Mouse (Mus musculus) limb, embryonic 15.5 days (tissue): Measurements from ENCODE around the gene Lman1l. TPM values are rescaled to one million over a fixed set of nuclear protein-coding genes. Genes with fewer than 3 reads are reported as not detected.

Experiments used
- ATAC-seq: fragments of 200-750 bp; cut with Nextera tagmentation; 2 replicates; pipeline ENCODE4 v1.8.0; 2017; ENCODE audit warnings: low read depth, moderate TSS enrichment; ENCODE audit not compliant: insufficient number of reproducible peaks, low FRiP score, low TSS enrichment
- H3K27ac ChIP-seq: fragments of 300-500 bp; sonication (generic); 2 replicates; pipeline ENCODE4 v1.5.1; 2015; ENCODE audit warnings: moderate library complexity, mild to moderate bottlenecking, inconsistent platforms
- H3K27me3 ChIP-seq: fragments of 300-500 bp; sonication (generic); 2 replicates; pipeline ENCODE4 v1.6.1; 2015; ENCODE audit warnings: inconsistent platforms
- H3K36me3 ChIP-seq: fragments of 300-500 bp; sonication (generic); 2 replicates; pipeline ENCODE4 v1.6.1; 2015; ENCODE audit warnings: inconsistent platforms
- H3K4me1 ChIP-seq: fragments of 300-500 bp; sonication (generic); 2 replicates; pipeline ENCODE4 v1.6.1; 2015; ENCODE audit warnings: inconsistent platforms
- H3K4me2 ChIP-seq: fragments of 300-500 bp; sonication (generic); 2 replicates; pipeline ENCODE4 v1.6.1; 2015; ENCODE audit warnings: mild to moderate bottlenecking, inconsistent platforms
- H3K4me3 ChIP-seq: fragments of 300-500 bp; sonication (generic); 2 replicates; pipeline ENCODE4 v1.5.1; 2015; ENCODE audit warnings: mild to moderate bottlenecking, inconsistent platforms
- H3K9ac ChIP-seq: fragments of 300-500 bp; sonication (generic); 2 replicates; pipeline ENCODE4 v1.6.1; 2015; ENCODE audit warnings: inconsistent platforms
- H3K9me3 ChIP-seq: fragments of 300-500 bp; sonication (generic); 2 replicates; pipeline ENCODE4 v1.6.1; 2016; ENCODE audit warnings: inconsistent platforms
- WGBS: fragments of 180-500 bp; shearing (Covaris S2); methylation state at CpG from one replicate; pipeline ENCODE4 v1.1.7; 2015; 5-methylcytosine and 5-hydroxymethylcytosine counted together
- polyA plus RNA-seq: library from polyadenylated mRNA; unstranded; fragments of >200 nt; fragmentation: Nextera tagmentation; extraction: Ambion mirVana; gene quantifications from 2 replicates; pipeline ENCODE4 v1.2.1, GENCODE M21; 2015

The Lman1l gene
- polyA plus RNA-seq, 1 experiment from 2014 or later: not detected

GRCm38 (mm10) chr9:57613975-57614374, 6.6 kb downstream of the Lman1l start:
- H3K9ac ChIP-seq: no peak overlapping the region
- H3K4me2 ChIP-seq: no peak overlapping the region
- H3K4me3 ChIP-seq: no peak overlapping the region
- ATAC-seq: no peak
- no peaks in the 10 kb centered on the region for H3K9me3 ChIP-seq
- WGBS: 81% methylated on average over 7 of the region's 7 CpGs
- H3K27ac ChIP-seq: no peak overlapping the region
- H3K27me3 ChIP-seq: no peaks in the 10 kb centered on the region
- H3K4me1 ChIP-seq: no peaks in the 10 kb centered on the region; the same call in 1 of the 2 replicates
- H3K36me3 ChIP-seq: no peaks in the 10 kb centered on the region

GRCm38 (mm10) chr9:57612587-57612986, 8.0 kb downstream of the Lman1l start:
- H3K9ac ChIP-seq: no peak overlapping the region
- H3K27me3 ChIP-seq: no peaks in the 10 kb centered on the region; the same call in 1 of the 2 replicates
- WGBS: 75% methylated on average over 7 of the region's 7 CpGs
- no peak overlapping the region for H3K4me2 ChIP-seq
- no peak overlapping the region for H3K27ac ChIP-seq
- H3K4me3 ChIP-seq: no peak overlapping the region
- H3K9me3 ChIP-seq: no peaks in the 10 kb centered on the region
- H3K4me1 ChIP-seq: no peaks in the 10 kb centered on the region; the same call in 1 of the 2 replicates
- no peaks in the 10 kb centered on the region for H3K36me3 ChIP-seq
- no peak for ATAC-seq

- no peak for ATAC-seq
- WGBS: 48% methylated on average over 3 of the region's 3 CpGs
- H3K4me2 ChIP-seq: no peak overlapping the region
- no peak overlapping the region for H3K9ac ChIP-seq
- H3K9me3 ChIP-seq: no peaks in the 10 kb centered on the region
- H3K4me3 ChIP-seq: no peak overlapping the region
- peaks cover 17% of the 10 kb centered on the region for H3K27me3 ChIP-seq
- H3K4me1 ChIP-seq: peaks cover 5% of the 10 kb centered on the region
- H3K36me3 ChIP-seq: no peaks in the 10 kb centered on the region
- H3K27ac ChIP-seq: no peak overlapping the region
These were observed 10.2 kb downstream of the Lman1l start for GRCm38 (mm10) chr9:57610359-57610826.

GRCm38 (mm10) chr9:57609803-57610202, 10.8 kb downstream of the Lman1l start:
- Histone ChIP-seq H3K9ac (no peak overlapping the region), H3K4me1 (peaks cover 5% of the 10 kb centered on the region), H3K27me3 (peaks cover 20% of the 10 kb centered on the region), H3K4me2 (no peak overlapping the region), H3K4me3 (no peak overlapping the region), H3K27ac (no peak overlapping the region), H3K9me3 (no peaks in the 10 kb centered on the region), H3K36me3 (no peaks in the 10 kb centered on the region)
- ATAC-seq: no peak
- WGBS: 49% methylated on average over 3 of the region's 3 CpGs

GRCm38 (mm10) chr9:57606139-57606851, 14.3 kb downstream of the Lman1l start, which contains the start of gene Cplx3:
Cplx3 (minus strand) TSS chr9:57606281.
- Histone ChIP-seq H3K9ac (no peak within 1 kb of the TSS), H3K27ac (no peak within 1 kb of the TSS), H3K36me3 (no peaks in the 10 kb centered on the region), H3K9me3 (no peaks in the 10 kb centered on the region), H3K4me2 (no peak within 1 kb of the TSS), H3K4me1 (peaks cover 8% of the 10 kb centered on the region), H3K27me3 (peaks cover 22% of the 10 kb centered on the region), H3K4me3 (no peak within 1 kb of the TSS)
- ATAC-seq: no peak
- 7% methylated on average over 24 of the region's 24 CpGs for WGBS

- peaks cover 22% of the 10 kb centered on the region for H3K27me3 ChIP-seq
- no peak overlapping the region for H3K4me2 ChIP-seq
- no peak overlapping the region for H3K27ac ChIP-seq
- no peak overlapping the region for H3K9ac ChIP-seq
- H3K9me3 ChIP-seq: no peaks in the 10 kb centered on the region
- no peaks in the 10 kb centered on the region for H3K36me3 ChIP-seq
- H3K4me3 ChIP-seq: no peak overlapping the region
- ATAC-seq: no peak
- WGBS: 21% methylated on average over 9 of the region's 9 CpGs
- peaks cover 16% of the 10 kb centered on the region for H3K4me1 ChIP-seq
These were observed 15.1 kb downstream of the Lman1l start for GRCm38 (mm10) chr9:57605503-57605902.

DNA sequence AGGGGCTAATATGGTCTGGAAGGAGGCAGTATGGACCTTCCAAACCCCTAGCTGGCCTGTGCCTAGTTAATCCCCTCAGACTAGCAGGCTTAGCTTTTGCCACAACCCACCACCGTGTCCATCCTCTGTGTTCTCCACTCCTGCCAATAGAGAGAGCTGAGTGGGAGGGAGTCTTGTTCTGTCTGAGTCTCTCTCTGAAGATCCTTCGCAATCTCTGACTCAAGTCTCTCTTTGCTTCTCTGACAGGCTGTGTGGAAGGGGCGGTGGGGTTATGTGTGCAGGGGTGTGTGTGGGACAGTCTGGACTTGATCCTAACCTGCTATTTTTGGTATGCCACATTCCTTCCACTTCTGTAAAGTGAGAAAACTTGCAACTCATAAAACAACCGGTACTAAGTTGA, 15.7 kb downstream of the Lman1l start:
- no peak for ATAC-seq
- H3K27me3 ChIP-seq: peaks cover 22% of the 10 kb centered on the region
- H3K4me3 ChIP-seq: no peak overlapping the region
- H3K9me3 ChIP-seq: no peaks in the 10 kb centered on the region
- no peaks in the 10 kb centered on the region for H3K36me3 ChIP-seq
- 73% methylated on average over 4 of the region's 4 CpGs for WGBS
- no peak overlapping the region for H3K9ac ChIP-seq
- no peak overlapping the region for H3K27ac ChIP-seq
- H3K4me1 ChIP-seq: peaks cover 16% of the 10 kb centered on the region
- H3K4me2 ChIP-seq: no peak overlapping the region

- Histone ChIP-seq H3K9me3 (no peaks in the 10 kb centered on the region), H3K9ac (no peak overlapping the region), H3K4me3 (no peak overlapping the region), H3K4me2 (no peak overlapping the region), H3K36me3 (no peaks in the 10 kb centered on the region), H3K27me3 (peaks cover 22% of the 10 kb centered on the region), H3K4me1 (peaks cover 22% of the 10 kb centered on the region), H3K27ac (no peak overlapping the region)
- ATAC-seq: no peak
- 52% methylated on average over 8 of the region's 8 CpGs for WGBS
These were observed 18.5 kb downstream of the Lman1l start for GRCm38 (mm10) chr9:57602098-57602497.

GRCm38 (mm10) chr9:57601353-57601706, 19.2 kb downstream of the Lman1l start:
- Histone ChIP-seq H3K4me1 (peaks cover 22% of the 10 kb centered on the region), H3K36me3 (peaks cover 3% of the 10 kb centered on the region), H3K27ac (no peak overlapping the region), H3K9me3 (no peaks in the 10 kb centered on the region), H3K9ac (no peak overlapping the region), H3K4me2 (no peak overlapping the region), H3K4me3 (no peak overlapping the region), H3K27me3 (peaks cover 14% of the 10 kb centered on the region)
- 21% methylated on average over 2 of the region's 2 CpGs for WGBS
- ATAC-seq: no peak

GRCm38 (mm10) chr9:57600620-57601352, 19.8 kb downstream of the Lman1l start:
- Histone ChIP-seq H3K27ac (no peak overlapping the region), H3K4me2 (no peak overlapping the region), H3K36me3 (peaks cover 7% of the 10 kb centered on the region), H3K9me3 (no peaks in the 10 kb centered on the region), H3K4me3 (no peak overlapping the region), H3K4me1 (peaks cover 17% of the 10 kb centered on the region), H3K27me3 (peaks cover 9% of the 10 kb centered on the region), H3K9ac (no peak overlapping the region)
- ATAC-seq: peak; percentile 43; the same call in 1 of the 2 replicates
- 7% methylated on average over 3 of the region's 3 CpGs for WGBS

- Histone ChIP-seq H3K4me1 (peaks cover 17% of the 10 kb centered on the region), H3K36me3 (peaks cover 23% of the 10 kb centered on the region), H3K9me3 (no peaks in the 10 kb centered on the region), H3K4me2 (no peak overlapping the region), H3K4me3 (no peak overlapping the region), H3K27me3 (no peaks in the 10 kb centered on the region), H3K27ac (no peak overlapping the region), H3K9ac (no peak overlapping the region)
- no peak for ATAC-seq
- 51% methylated on average over 8 of the region's 8 CpGs for WGBS
These were observed 21.6 kb downstream of the Lman1l start for GRCm38 (mm10) chr9:57598851-57599563.

- no peak overlapping the region for H3K4me3 ChIP-seq
- no peaks in the 10 kb centered on the region for H3K27me3 ChIP-seq
- H3K36me3 ChIP-seq: peaks cover 33% of the 10 kb centered on the region
- ATAC-seq: no peak
- H3K4me1 ChIP-seq: peaks cover 17% of the 10 kb centered on the region
- H3K9me3 ChIP-seq: no peaks in the 10 kb centered on the region
- WGBS: 28% methylated on average over 4 of the region's 4 CpGs
- no peak overlapping the region for H3K9ac ChIP-seq
- H3K27ac ChIP-seq: no peak overlapping the region
- no peak overlapping the region for H3K4me2 ChIP-seq
These were observed 22.6 kb downstream of the Lman1l start for GRCm38 (mm10) chr9:57597929-57598382.
